Mouse (Mus musculus): ENCODE measurements around the gene Rras.

Rras gene

DNA sequence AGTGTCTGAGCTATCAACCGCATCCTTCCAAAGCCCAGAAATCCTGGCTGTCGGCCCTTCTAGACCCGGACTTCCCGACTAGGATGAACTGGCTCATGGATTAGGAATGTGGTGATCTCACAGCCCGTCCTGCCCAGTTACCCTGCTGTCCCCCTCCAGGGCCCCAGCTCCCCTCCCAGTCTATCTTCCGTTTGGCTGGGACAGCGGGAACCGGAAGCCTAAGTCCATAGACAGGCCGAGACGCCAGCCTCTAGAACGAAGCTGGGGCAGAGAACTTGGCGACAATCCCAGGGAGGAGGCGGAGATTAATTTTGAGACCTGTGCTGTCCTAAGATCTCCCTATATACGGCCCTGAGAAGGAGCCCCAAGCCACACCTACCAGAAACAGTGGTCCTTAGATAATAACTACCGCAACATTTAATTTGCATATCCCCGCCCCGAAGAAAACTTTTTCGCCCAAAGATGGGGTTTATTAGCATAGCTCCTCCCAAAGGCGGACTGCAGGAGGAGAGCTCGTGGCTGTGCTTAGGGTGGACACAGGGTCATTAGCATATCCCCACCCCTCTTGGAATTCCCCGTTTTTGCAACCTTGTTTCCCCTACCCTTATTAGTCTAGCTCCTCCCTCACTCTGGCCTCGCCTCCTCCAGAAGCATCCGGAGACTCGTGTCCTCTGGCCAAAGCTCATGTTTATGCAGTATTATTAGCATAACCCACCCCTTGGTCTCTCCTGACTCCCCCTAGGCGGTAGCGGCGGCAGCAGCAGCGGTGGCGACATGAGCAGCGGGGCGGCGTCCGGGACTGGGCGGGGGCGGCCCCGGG lies at the start of gene Rras:
Gene Rras, plus strand, starts transcription at position 720 of the 820 bp plus-strand sequence.
- DNase-seq (ENCODE audit: low spot score), result peak; percentile 99

DNA sequence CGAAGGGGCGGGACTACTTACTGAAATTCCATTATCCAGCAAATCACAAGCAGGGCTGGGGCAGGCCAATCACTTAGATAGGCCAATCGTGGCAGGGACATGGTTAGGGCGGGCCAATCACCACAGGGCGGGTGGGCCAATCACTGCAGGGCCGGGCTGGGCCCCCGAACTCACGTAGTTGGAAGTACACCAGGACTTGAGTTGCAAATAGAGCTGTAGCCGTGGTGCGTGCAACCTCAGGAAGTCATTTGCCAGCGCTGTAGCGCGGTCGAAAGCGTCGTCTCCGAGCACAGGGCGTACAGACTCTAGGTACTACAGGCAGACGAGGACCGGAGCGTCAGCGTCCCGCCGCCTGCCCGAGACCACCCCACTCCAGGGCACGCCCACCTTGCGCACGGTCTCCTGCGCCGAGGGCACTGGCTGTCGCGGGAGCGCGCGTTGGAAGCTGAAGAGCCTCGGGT lies 47.5 kb upstream of the Rras start:
- DNase-seq (ENCODE audit: low spot score), result peak; percentile 95

DNA sequence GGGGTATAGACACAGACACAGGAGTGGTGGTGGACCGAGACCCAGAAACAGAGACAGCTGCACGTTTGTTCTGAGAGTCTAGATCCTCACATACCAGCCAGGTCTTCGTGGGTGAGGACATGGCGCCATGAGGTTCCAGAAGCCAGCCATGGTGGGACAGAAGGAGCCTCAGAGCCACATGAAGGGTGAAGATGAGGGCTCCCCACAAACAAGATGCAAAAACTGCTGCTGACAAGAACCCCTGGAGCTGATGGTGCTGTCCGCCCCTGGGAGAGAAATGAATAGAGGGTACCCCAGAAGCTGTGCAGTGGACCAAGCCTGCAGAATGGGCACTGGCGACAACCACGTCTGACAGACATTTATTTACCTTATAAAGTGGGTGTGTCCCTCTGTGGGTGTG lies 46.6 kb upstream of the Rras start:
- DNase-seq (ENCODE audit: low spot score), result no peak

DNA sequence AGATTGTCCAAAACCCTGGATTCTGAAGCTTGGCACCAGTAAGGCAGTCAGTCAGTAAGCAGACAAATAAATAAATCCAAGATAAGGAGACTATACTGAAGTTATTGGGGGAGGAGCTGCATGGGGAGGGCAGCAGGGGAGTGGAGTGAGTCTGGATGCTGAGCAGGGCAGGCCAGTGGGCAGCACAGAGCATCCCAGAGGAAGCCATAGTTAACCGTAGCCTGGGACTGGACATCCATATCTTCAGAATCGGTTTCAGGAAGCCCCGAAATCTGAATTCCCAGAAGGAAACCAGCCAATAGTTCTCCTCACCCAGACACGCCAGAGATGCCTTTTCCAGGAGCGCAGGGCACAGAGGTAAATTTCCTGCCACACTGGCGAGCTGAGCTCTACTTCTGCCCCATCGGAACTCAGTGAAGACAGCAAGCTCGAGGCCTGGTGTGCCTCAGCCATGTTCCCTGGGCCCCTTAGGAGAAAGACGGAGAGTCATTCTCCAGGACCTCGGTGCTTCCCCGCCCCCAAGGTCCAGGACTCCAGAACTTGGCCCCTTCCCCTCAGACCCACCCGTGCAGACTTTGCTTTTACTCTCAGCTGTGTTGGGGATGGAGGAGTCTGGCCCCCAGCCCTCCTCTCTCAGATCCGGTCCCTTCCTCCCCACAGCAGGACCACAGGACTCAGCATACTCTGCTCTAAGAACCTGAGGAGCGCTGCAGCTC lies 44.2 kb upstream of the Rras start:
- DNase-seq (ENCODE audit: low spot score), result no peak

DNA sequence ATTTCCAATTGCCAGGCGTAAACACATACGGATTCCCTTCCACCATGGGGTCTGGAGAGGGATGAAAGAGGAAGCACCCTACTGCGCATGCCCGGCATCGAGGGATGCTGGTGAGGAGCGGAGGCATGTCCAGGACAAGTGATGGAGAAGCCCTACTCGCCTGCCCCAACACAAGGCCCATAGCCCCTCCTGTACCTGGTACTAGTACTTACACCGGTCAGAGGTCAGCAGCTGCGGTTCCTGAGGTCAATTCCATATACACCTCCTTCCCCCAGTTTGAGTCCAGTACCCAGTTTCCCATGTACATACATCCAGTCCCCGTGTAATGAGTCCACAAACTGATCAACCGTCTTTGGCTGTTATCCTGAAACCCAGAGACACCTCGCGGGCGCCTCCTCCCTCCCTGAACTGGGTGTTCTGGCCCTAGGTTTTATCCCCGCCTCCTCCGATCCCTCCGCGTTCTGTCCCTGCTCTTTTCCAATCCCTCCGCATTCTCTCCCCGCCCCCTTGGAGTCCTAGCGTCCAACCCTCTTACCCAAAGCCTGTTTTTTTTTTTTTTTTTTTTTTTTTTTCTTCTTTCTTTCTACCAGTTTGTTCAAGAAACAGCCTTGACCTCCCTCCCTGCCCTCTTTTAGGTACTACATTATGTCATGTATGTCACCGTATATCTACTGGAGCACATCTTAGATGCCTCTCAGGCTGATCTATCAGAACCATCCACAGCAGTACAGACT lies 43.2 kb upstream of the Rras start, which contains the start of gene Cpt1c:
Gene Cpt1c, minus strand, starts transcription at position 469 of the 734 bp plus-strand sequence.
- peak; percentile 93 for DNase-seq (ENCODE audit: low spot score)

DNA sequence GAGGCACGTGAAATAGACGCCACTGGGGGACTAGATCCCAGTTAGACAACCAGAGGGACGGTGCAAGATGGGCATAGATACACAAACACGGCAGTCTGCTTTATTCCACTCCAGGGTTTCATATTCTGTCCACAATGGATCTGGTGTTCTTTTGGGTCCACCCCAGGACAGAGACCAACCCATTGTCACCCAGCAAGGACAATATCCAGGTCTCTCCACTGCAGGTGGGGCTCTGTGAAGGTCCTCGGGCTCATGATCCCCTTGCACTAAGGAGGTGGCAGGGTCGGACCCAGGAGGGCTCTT lies 42.7 kb upstream of the Rras start:
- DNase-seq (ENCODE audit: low spot score), result no peak

DNA sequence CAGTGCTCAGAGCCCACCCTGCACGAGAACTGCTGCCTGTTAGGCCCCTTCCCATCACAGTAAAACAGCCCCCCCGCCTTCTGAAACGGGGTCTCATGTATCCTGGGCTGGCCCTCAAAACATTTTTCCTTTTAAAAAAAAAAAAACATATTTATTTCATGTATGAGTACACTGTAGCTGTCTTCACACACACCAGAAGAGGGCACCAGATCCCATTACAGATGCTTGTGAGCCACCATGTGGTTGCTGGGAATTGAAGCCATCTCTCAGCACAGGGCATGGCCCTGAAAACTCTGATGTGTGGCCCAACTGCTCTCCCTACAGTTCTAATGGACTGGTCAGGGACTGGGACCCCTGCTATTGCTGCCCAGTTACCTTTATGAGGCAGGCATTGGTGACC lies 39.5 kb upstream of the Rras start:
- DNase-seq (ENCODE audit: low spot score), result no peak

DNA sequence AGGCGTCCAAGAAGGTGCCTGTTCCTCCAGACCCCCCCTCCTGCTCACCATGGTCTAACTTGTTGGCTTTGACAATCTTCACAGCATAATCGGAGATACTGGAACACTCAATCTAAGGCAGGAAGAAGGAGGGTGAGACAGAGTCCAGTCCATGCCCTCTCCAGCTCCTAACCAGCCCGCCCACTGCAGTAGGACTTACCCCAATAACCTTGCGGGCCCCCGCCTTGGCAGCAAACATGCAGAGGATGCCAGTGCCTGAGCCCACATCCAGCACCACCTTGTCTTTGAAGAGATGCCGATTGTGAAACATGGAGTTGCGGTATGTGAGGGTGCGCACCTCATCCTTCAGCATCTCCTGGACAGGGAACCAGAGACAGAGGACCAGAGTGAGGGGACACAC lies 36.2 kb upstream of the Rras start:
- DNase-seq (ENCODE audit: low spot score), result no peak

DNA sequence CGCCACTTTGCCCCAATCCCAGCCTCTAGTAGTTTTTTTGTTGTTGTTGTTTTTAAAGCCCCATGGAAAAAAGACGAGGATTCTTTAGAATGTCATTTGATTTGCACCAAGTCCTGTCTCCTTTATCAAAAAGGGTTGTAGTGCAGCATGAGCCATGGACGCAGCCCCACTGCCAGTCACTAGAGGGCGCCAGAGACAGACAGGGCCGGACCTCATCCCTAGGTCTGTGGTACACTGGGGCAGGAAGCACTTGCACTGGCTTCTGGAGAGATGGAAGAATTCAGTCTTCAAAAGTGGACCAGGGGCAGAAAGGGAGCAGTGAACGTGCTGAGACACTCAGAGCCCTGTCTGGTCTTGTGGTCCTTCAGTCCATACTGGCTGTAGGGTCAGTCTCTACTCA lies 34.7 kb upstream of the Rras start:
- peak; percentile 89 for DNase-seq (ENCODE audit: low spot score)

DNA sequence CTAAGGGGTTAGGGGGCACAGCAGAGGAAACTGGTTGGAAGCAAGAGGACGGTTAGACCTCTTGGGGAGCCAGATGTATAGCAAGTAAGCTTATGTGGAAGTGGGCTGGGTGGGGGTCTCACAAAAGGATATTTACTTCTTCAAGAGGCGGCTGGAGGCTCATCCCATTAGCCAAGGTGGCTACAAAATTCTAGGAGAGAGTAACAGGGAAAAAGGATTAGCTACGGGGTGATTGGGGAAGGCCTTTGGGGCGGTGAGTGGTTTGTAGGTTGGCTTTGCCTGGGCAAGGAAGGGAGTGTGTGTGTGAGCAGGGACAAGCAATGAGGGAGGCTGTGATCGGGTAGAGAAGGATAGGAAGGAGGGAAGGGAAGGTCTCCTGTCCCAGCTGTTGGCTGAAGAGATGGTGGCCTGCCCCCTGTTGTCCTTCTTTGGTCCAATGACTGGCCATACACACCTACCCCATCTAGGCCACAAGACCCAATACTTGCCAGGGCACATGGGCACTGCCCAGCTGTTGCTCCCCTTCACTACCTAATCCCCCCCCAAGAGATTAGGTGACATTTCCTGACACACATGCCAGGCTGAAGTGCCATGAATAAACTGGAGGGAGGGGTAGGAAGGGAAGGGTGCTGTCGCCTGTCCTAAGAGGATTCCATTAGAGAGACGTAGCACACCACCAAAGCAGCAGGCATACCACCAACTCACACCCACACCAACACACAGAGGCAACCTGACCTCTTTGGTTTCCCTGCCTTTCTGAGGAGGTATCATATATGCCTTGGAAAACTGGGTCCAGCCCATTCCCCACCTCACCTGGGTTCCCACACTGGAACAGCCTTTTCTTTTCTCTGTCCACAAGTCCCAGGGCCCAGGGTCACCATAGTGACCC lies 33.6 kb upstream of the Rras start:
- DNase-seq (ENCODE audit: low spot score), result no peak

DNA sequence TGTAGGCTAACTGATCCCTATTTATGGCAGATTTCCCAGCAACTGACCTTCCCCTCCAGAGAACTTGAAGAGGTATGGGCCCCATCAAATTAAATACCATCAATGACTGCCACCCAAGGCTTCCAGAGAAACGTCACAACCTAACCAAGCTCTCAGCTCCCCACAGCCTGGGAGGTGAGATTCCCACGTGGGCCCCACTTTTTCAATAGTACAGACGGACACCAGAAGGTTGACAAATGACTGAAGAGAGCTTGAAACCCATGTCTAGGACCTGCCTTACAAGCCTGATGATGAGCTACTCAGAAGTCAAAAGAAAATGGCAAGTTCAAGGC lies 33.0 kb upstream of the Rras start:
- no peak for DNase-seq (ENCODE audit: low spot score)

DNA sequence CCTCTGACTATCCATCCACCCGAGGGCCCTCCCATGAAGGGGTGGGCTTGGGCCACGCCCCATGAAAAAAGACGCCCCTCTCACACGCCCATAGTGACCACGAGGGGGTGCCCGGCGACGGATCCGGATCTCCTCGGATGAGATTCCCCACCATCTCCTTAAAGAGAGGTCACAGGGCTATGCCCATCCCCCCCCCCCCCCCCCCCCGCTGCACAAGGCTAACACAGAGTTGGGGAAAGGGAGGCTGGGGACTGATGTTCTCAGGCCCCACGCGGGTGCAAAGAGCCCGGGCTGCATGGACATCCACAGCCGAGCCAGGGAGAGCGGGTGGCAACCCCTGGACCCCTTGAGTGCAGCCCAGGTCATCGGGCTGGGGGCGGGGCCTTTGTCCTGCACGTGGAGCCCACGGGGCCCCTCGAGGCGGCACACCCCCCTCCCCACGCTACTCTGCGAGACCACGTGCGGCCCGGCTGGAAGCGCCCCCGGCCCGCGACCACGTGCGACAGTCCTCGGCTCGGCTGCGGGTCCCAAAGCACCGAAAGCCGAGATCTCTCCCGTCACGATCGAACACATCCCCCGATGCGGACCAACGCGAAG lies 32.1 kb upstream of the Rras start:
- DNase-seq (ENCODE audit: low spot score), result peak; percentile 90

DNA sequence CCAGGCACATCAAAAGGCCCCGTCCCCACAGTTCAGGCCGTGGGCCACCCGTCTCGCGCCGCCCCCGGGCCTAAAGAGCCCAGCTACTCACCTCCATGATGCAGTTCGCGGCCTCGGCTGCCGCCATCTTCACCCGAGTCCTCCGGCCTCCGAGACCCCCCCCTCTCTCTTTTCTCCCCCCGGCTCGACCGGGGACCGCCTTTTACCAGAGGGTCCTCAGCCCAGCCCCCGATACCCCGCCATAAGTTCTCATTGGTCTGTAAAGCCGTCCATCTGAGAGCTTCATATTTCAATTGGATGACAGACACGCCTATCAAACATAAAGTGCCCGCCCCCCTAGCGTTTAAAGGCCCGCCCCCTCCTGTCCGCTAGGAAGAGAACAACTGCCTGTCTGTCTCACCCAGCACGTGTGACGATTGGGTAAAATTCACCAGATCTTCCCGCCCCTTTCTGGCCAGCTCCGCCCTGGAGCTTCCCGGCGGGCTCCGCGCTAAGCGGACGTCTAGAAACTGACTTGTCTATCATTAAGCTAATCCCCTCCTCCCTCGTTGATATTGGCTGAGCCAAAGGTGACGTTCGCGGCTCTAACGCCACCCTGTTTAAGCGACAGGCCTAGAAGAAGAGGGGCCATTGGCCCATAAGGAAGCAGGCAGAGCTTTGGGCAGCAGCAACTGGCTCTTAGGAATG lies 31.4 kb upstream of the Rras start, which contains the start of gene Prmt1:
Gene Prmt1, minus strand, starts transcription at position 377 of the 687 bp plus-strand sequence.
- DNase-seq (ENCODE audit: low spot score), result peak; percentile 99

DNA sequence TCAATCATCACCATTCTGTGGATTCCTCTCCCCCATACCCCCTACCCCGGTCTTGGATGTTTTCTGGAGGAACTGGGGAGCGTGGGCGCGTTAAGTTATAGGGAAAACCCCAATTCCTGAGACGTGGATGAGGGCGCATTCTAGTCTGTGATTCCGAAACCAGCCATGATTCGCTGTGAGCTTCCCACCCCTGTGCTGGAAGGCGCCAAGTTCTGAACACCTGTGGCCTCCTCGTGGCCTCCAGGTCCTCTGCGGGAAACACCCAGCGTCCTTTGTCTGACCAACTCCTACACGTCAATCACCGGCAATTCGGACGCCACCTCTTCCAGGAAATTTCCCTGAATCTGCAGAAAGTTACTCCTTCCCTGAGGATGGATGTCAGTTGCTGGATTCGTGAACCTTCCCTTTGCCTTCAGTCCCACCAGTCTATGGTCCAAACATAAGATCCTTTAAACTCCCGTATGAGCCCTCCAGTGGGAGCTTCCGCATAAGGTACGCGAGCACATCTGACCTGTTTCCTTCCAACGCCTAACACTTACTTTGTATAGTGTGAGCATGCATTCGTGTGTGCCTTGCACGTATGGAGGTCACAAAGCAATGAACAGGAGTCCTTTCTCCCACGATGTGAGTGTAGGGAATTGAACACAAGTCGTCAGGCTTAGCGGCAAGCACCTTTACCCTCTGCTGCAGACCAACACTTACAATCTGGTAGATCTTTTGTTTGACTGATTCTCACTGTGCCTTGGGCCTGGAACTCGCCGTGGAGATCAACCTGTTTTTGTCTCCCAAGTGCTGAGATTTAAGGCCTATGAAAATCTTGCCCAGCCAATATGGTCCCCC lies 30.7 kb upstream of the Rras start:
- peak; percentile 86 for DNase-seq (ENCODE audit: low spot score)

DNA sequence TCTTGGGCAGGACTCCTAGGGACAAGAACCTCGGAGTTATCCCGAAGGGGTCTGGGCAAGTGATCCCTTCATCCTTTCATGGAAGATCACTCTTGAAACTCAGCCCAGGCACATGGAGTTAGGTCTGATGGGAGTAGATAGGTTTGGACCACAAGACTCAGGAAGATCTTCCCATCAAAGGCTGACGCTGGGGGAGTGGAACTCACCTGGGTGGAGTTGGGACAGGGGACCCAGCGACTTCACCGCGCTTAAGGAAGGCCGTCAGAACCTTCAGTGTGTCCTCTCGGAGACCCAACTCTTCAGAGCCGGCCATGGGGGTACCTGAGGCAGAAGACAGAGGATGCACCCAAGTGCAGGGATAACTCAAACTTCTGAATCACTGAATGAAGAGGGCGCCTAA lies 21.1 kb upstream of the Rras start:
- DNase-seq (ENCODE audit: low spot score), result peak; percentile 14

DNA sequence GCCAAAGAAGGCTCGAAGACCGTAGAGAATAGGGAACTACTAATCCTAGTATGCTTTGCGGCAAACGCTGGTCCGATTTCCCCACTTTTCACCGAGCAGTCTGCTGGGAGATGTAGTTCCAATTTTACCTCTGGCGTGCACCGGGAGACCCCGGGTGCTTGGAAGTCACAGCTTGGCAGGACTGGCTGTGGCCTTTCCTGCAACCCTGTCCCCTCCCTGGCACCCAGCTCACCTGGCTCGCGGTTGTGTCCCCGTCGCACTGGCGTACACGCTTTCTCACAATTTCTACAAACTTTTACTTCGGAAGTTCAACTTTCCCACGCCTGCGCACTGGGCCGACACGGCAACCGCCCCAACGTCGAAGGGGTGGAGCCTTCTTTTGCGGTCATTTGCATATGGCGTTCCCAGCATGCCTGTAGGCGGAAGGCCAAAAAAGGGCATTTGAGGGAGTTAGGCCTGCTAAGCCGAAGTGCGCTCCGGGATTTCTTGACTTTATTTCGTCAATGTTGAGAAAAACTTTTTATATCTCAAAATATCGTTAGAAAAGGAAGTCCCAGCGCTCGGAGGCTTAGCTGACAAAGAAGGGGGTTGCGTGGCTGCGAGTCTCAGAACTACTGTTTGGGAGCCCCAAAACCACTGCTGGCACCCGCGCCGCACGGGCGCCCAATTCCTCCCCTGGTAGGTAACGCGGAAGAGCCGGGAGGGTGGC lies 20.4 kb upstream of the Rras start, which contains the start of gene Irf3:
Gene Irf3, plus strand, starts transcription at position 418 of the 709 bp plus-strand sequence.
- peak; percentile 98 for DNase-seq (ENCODE audit: low spot score)

DNA sequence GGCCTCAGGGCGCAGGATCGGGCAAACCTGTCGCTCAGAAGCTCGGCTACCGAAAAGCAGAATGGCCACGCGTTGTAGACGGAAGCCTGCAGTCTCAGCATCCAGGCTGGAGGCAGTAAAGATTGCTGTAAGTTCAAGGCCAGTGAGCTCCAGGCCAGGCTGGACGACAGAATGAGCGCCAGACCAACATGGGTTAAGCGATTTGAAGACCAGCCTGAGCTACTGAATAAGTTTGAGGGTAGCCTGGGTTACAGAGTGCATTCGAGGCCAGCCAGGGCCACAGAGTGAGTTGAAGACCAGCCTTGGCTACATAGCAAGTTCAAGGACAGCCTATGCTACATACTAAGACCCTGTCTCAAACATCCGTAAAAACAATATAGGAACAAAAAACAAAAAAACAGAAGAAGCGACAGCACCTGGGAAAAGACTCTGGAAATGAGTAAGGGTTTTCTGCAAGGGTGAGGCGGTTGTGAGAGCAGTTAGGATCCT lies 19.8 kb upstream of the Rras start:
- peak; percentile 60 for DNase-seq (ENCODE audit: low spot score)

DNA sequence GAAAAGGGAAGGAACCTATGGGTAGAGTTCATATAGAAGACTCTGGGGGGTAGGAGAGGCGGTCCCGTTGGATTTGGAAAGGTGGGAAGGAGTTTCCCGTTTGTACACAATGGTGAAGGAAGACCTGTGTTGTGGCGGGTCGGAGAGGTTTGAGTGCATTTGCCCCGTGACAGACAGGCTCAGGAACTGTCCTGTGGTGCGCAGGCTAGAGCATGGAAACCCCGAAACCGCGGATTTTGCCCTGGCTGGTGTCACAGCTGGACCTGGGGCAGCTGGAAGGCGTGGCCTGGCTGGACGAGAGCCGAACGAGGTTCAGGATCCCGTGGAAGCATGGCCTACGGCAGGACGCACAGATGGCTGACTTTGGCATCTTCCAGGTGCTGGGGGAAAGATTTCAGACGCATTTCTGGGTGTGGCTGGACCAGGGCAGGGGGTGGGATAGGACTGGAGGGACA lies 19.2 kb upstream of the Rras start, which contains the start of gene Bcl2l12:
Gene Bcl2l12, minus strand, starts transcription at position 212 of the 455 bp plus-strand sequence.
- DNase-seq (ENCODE audit: low spot score), result peak; percentile 59

DNA sequence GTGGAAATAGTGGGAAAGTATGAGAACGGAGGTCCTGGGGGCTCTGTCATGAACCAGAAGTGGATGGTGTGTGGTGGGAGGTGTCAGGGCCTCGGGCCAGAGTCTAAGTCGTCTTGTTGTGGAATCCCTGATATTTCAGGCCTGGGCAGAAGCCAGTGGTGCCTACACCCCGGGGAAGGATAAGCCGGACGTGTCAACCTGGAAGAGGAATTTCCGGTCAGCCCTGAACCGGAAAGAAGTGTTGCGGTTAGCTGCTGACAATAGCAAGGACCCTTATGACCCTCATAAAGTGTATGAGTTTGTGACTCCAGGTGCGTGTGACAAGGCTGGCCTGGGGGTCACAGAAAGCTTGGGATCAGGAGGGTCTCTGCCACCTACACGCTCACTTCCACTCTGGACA lies 18.0 kb upstream of the Rras start:
- no peak for DNase-seq (ENCODE audit: low spot score)
